Mouse (Mus musculus) myocyte (in vitro differentiated cells): ENCODE data around the gene Tmppe.

ENCODE experiments used
- CEBPB ChIP-seq: IDR thresholded peaks from 2 replicates; pipeline ENCODE4 v1.6.1; 2011; ENCODE audit warnings: mild to moderate bottlenecking, moderate library complexity; ENCODE audit not compliant: poor library complexity, insufficient read depth, severe bottlenecking
- E2F4 ChIP-seq: IDR thresholded peaks from one replicate; pipeline ENCODE4 v1.6.1; 2011; ENCODE audit warnings: mild to moderate bottlenecking, control low read depth, moderate library complexity; ENCODE audit not compliant: insufficient read depth
- MAX ChIP-seq: IDR thresholded peaks from one replicate; pipeline ENCODE4 v1.6.1; 2011; ENCODE audit warnings: low read depth, mild to moderate bottlenecking, control low read depth
- MYOD1 ChIP-seq, 3 experiments: IDR thresholded peaks; one replicate each; pipeline ENCODE4 v1.6.1; 2011; ENCODE audit warnings: control low read depth in 2 of 3, low read depth in 2 of 3, mild to moderate bottlenecking in 2 of 3, moderate library complexity in 1 of 3; ENCODE audit not compliant: insufficient read length in 2 of 3, control insufficient read depth in 1 of 3
- POLR2A ChIP-seq: IDR thresholded peaks from one replicate; pipeline ENCODE4 v1.6.1; 2011; ENCODE audit warnings: low read depth, mild to moderate bottlenecking, control low read depth, moderate library complexity; ENCODE audit not compliant: insufficient read length
- POLR2AphosphoS2 ChIP-seq: IDR thresholded peaks from one replicate; pipeline ENCODE4 v1.6.1; 2011; ENCODE audit warnings: low read depth, control low read depth; ENCODE audit not compliant: insufficient read length
- SRF ChIP-seq: IDR thresholded peaks from one replicate; pipeline ENCODE4 v1.6.1; 2011; ENCODE audit warnings: low read depth; ENCODE audit not compliant: control insufficient read depth, insufficient read length
- TCF12 ChIP-seq: IDR thresholded peaks from one replicate; pipeline ENCODE4 v1.6.1; 2011; ENCODE audit warnings: mild to moderate bottlenecking, control low read depth; ENCODE audit not compliant: poor library complexity, insufficient read depth, severe bottlenecking
- TCF3 ChIP-seq: IDR thresholded peaks from one replicate; pipeline ENCODE4 v1.6.1; 2011; ENCODE audit warnings: low read depth, control low read depth; ENCODE audit not compliant: insufficient read length
- USF1 ChIP-seq: IDR thresholded peaks from one replicate; pipeline ENCODE4 v1.6.1; 2011; ENCODE audit warnings: low read depth, mild to moderate bottlenecking, control low read depth, moderate library complexity

DNA sequence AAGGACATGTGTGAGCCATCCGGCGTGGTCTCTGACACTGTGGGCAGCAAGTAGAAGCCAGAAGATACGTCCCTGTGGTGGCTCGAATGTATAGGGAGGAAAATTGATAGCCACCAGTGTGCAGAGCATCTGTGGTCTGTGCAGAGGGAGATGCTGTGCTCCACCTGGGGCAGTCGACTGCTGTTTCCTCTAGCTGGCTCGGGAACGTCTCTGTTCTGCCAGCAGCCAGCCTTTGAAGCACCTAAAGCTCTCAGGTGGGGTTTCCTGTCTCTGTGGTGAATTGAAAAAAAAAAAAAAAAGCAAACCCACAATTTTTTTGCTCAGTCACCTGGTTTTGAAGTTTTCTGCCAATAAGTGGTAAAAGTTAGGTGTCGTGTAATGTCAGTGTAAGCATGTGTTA, 42.4 kb downstream of the Tmppe start:
- TF ChIP-seq MAX (no peak), POLR2A (no peak), USF1 (no peak), POLR2AphosphoS2 (no peak), SRF (no peak), MYOD1 (IDR thresholded peaks at IDR 0.05; ENCODE audit: control insufficient read depth in 1 of 3, insufficient read length in 2 of 3, low read depth in 2 of 3) (no peak), TCF12 (no peak), CEBPB (no peak), E2F4 (no peak), TCF3 (no peak)
